Comparison of ENCODE assay signal across 25 mouse cellular contexts in genomic region chr5:67575705-67576104, GRCm38 (mm10).
"Had no signal": no experiment of that assay in that cellular context is flagged by ENCODE, and none has a peak within 500 bp of the region (broad histone marks: within the 10 kb centered on the region; RNA-seq: fewer than 3 reads in every experiment).

No protein-coding gene starts in this region.

- H3K27ac ChIP-seq: heart, embryonic 10.5 days; hindbrain, embryonic 10.5 days; hindbrain, embryonic 12.5 days; hindbrain, embryonic 14.5 days; kidney, embryonic 15.5 days; kidney, postnatal 0 days; limb, embryonic 13.5 days; limb, embryonic 15.5 days; liver, embryonic 12.5 days had no signal

- H3K9me3 ChIP-seq: heart, embryonic 10.5 days; heart, embryonic 12.5 days; hindbrain, embryonic 10.5 days; hindbrain, embryonic 12.5 days; kidney, embryonic 15.5 days; limb, embryonic 13.5 days; limb, embryonic 15.5 days; liver, embryonic 12.5 days had no signal

- H3K4me2 ChIP-seq: heart, embryonic 12.5 days; hindbrain, embryonic 12.5 days; hindbrain, embryonic 14.5 days; kidney, embryonic 15.5 days; limb, embryonic 13.5 days; limb, embryonic 15.5 days; liver, embryonic 12.5 days had no signal

- H3K36me3 ChIP-seq: heart, embryonic 10.5 days; heart, embryonic 12.5 days; hindbrain, embryonic 10.5 days; hindbrain, embryonic 12.5 days; kidney, embryonic 15.5 days; limb, embryonic 13.5 days; limb, embryonic 15.5 days; liver, embryonic 12.5 days had no signal

- ATAC-seq: hindbrain, embryonic 16.5 days; inflammation-experienced regulatory T-cells, adult 6 months; liver, embryonic 12.5 days had no signal

- H3K4me3 ChIP-seq: heart, embryonic 10.5 days; heart, embryonic 12.5 days; hindbrain, embryonic 10.5 days; hindbrain, embryonic 12.5 days; kidney, embryonic 15.5 days; limb, embryonic 13.5 days; limb, embryonic 15.5 days; liver, embryonic 12.5 days had no signal

- DNase-seq: gastrocnemius, postnatal 14 days; gastrocnemius, postnatal 36 days; heart, adult 18-20 months; heart, postnatal 10 days; heart, postnatal 4 days; kidney, adult 11 months; kidney, adult 2 months; kidney, adult 9 months; kidney, postnatal 14 days; kidney, postnatal 36 days; layer of hippocampus, adult 9-11 months; layer of hippocampus, postnatal 36 days; left cerebral cortex, postnatal 4 days had no signal

- H3K4me1 ChIP-seq: heart, embryonic 10.5 days; heart, embryonic 12.5 days; hindbrain, embryonic 10.5 days; hindbrain, embryonic 12.5 days; limb, embryonic 13.5 days; limb, embryonic 15.5 days; liver, embryonic 12.5 days had no signal

- H3K27me3 ChIP-seq: heart, embryonic 12.5 days; hindbrain, embryonic 12.5 days; kidney, embryonic 15.5 days; limb, embryonic 13.5 days; limb, embryonic 15.5 days; liver, embryonic 12.5 days had no signal

- H3K9ac ChIP-seq: heart, embryonic 12.5 days; hindbrain, embryonic 12.5 days; hindbrain, embryonic 14.5 days; kidney, embryonic 15.5 days; limb, embryonic 13.5 days; limb, embryonic 15.5 days; liver, embryonic 12.5 days had no signal
